Mouse (Mus musculus) ES-Bruce4 (cell line): Measurements from ENCODE around the gene Cwc27.

Experiments
- CTCF ChIP-seq: IDR thresholded peaks from one replicate; pipeline ENCODE4 v1.8.1; 2011; ENCODE audit warnings: low read depth, low read length
- EP300 ChIP-seq: IDR thresholded peaks from 2 replicates; pipeline ENCODE4 v1.6.1; 2011; ENCODE audit warnings: low read depth, low read length; ENCODE audit not compliant: insufficient read depth
- POLR2A ChIP-seq: IDR thresholded peaks from one replicate; pipeline ENCODE4 v1.8.1; 2011; ENCODE audit warnings: low read length; ENCODE audit not compliant: insufficient read depth

DNA sequence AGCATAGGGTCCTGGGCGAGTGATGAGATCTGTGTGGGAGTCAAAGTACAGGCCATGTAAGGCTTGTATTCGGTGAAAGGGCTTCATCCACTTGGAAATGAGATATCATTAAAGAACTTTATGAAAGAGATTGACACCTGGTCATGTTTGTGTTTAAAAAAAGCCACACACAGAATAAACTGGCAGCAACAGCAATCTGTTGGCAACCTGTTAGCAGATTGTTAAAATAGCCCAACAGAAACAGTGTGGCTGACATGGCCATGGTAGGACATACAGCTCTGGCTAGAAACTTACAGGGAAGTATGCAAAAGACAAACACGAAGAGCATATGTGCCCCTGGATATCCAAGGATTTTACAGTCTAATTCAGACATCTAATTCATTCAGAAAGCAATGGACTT is 124.2 kb downstream of the Cwc27 start:
- TF ChIP-seq POLR2A: no peak
- TF ChIP-seq CTCF: no peak
- no peak for TF ChIP-seq EP300
